Mouse (Mus musculus): ENCODE measurements around the gene Bivm. TPM values are rescaled to one million over a fixed set of nuclear protein-coding genes. Genes with fewer than 3 reads are reported as not detected.

Bivm gene
- total and polyA plus RNA-seq, 3 experiments = 4.8 to 70.1 (median 26.1) TPM

GRCm38 (mm10) chr1:44142747-44143146 is 24.0 kb downstream of the Bivm start:
- TF ChIP-seq POLR2AphosphoS5 (IDR thresholded peaks at IDR 0.05; ENCODE audit: insufficient replicate concordance, low read depth, low read length) = no peak
- TF ChIP-seq CTCF (IDR thresholded peaks at IDR 0.05; ENCODE audit: low read depth, low read length) = no peak
- TF ChIP-seq TAL1 (conservative IDR thresholded peaks at IDR 0.05; ENCODE audit: low read depth, low read length) = no peak
- TF ChIP-seq GATA1 (IDR thresholded peaks at IDR 0.05; ENCODE audit: borderline replicate concordance, low read length) = no peak
- TF ChIP-seq GATA2 (IDR thresholded peaks at IDR 0.05; ENCODE audit: borderline replicate concordance, low read depth, low read length) = no peak
- peaks cover 39% of the 10 kb centered on the region for H3K36me3 ChIP-seq (replicated peaks)
- no peaks in the 10 kb centered on the region for H3K9me3 ChIP-seq (replicated peaks)
- H3K27me3 ChIP-seq (ENCODE audit: insufficient read depth, low read length) = no peaks in the 10 kb centered on the region
- ATAC-seq (ENCODE audit: extremely low read depth, insufficient number of reproducible peaks, low FRiP score, poor library complexity, severe bottlenecking) (no peak), DNase-seq (ENCODE audit: low spot score) (no peak)
- peaks cover 10% of the 10 kb centered on the region for H3K4me1 ChIP-seq (ENCODE audit: insufficient read depth, low read depth, low read length)
- no peak overlapping the region for H3K4me3 ChIP-seq (ENCODE audit: low read depth, low read length)

- H3K9me3 ChIP-seq (replicated peaks) = no peaks in the 10 kb centered on the region
- no peaks in the 10 kb centered on the region for H3K27me3 ChIP-seq (ENCODE audit: insufficient read depth, low read length)
- DNase-seq (ENCODE audit: low spot score) (peak; percentile 88), ATAC-seq (ENCODE audit: extremely low read depth, insufficient number of reproducible peaks, low FRiP score, poor library complexity, severe bottlenecking) (peak; percentile 98)
- peak; percentile 52; the same call in 1 of the 2 replicates for TF ChIP-seq POLR2AphosphoS5 (IDR thresholded peaks at IDR 0.05; ENCODE audit: insufficient replicate concordance, low read depth, low read length)
- no peak for TF ChIP-seq CTCF (IDR thresholded peaks at IDR 0.05; ENCODE audit: low read depth, low read length)
- peaks cover 14% of the 10 kb centered on the region for H3K36me3 ChIP-seq (replicated peaks)
- H3K4me1 ChIP-seq (ENCODE audit: insufficient read depth, low read depth, low read length) = peaks cover 14% of the 10 kb centered on the region
- H3K4me3 ChIP-seq (ENCODE audit: low read depth, low read length) = peak within 1 kb of the TSS; percentile 93
Observed at GRCm38 (mm10) chr1:44147563-44148381, 29.0 kb downstream of the Bivm start, which contains the start of gene Ercc5. Ercc5 (plus strand) TSS chr1:44147744.

GRCm38 (mm10) chr1:44148706-44149105 is 29.9 kb downstream of the Bivm start:
- peak; percentile 22 for DNase-seq (ENCODE audit: low spot score)
- H3K4me3 ChIP-seq (ENCODE audit: low read depth, low read length) = peak overlapping the region; percentile 93
- no peaks in the 10 kb centered on the region for H3K9me3 ChIP-seq (replicated peaks)
- H3K36me3 ChIP-seq (replicated peaks) = peaks cover 9% of the 10 kb centered on the region
- TF ChIP-seq CTCF (IDR thresholded peaks at IDR 0.05; ENCODE audit: low read depth, low read length) = no peak
- no peak for TF ChIP-seq POLR2AphosphoS5 (IDR thresholded peaks at IDR 0.05; ENCODE audit: insufficient replicate concordance, low read depth, low read length)
- TF ChIP-seq GATA1 (IDR thresholded peaks at IDR 0.05; ENCODE audit: borderline replicate concordance, low read length) = no peak
- TF ChIP-seq TAL1 (conservative IDR thresholded peaks at IDR 0.05; ENCODE audit: low read depth, low read length) = no peak
- TF ChIP-seq GATA2 (IDR thresholded peaks at IDR 0.05; ENCODE audit: borderline replicate concordance, low read depth, low read length) = no peak
- H3K4me1 ChIP-seq (ENCODE audit: insufficient read depth, low read depth, low read length) = peaks cover 14% of the 10 kb centered on the region
- no peak for ATAC-seq (ENCODE audit: extremely low read depth, insufficient number of reproducible peaks, low FRiP score, poor library complexity, severe bottlenecking)
- no peaks in the 10 kb centered on the region for H3K27me3 ChIP-seq (ENCODE audit: insufficient read depth, low read length)

- Histone ChIP-seq H3K9me3 (replicated peaks) (no peaks in the 10 kb centered on the region), H3K4me1 (ENCODE audit: insufficient read depth, low read depth, low read length) (no peaks in the 10 kb centered on the region), H3K4me3 (ENCODE audit: low read depth, low read length) (no peak overlapping the region), H3K36me3 (replicated peaks) (peaks cover 46% of the 10 kb centered on the region), H3K27me3 (ENCODE audit: insufficient read depth, low read length) (no peaks in the 10 kb centered on the region)
- peak; percentile 54; the same call in 1 of the 2 replicates for ATAC-seq (ENCODE audit: extremely low read depth, insufficient number of reproducible peaks, low FRiP score, poor library complexity, severe bottlenecking)
- TF ChIP-seq GATA1 (IDR thresholded peaks at IDR 0.05; ENCODE audit: borderline replicate concordance, low read length) (no peak), CTCF (IDR thresholded peaks at IDR 0.05; ENCODE audit: low read depth, low read length) (0 out of 2 replicates have a peak, but pooled peaks have one; percentile 9)
- peak; percentile 3 for DNase-seq (ENCODE audit: low spot score)
Observed at GRCm38 (mm10) chr1:44155287-44155686, 36.5 kb downstream of the Bivm start.

- no peak for ATAC-seq (ENCODE audit: extremely low read depth, insufficient number of reproducible peaks, low FRiP score, poor library complexity, severe bottlenecking)
- no peak for TF ChIP-seq CTCF (IDR thresholded peaks at IDR 0.05; ENCODE audit: low read depth, low read length)
- no peak for TF ChIP-seq TAL1 (conservative IDR thresholded peaks at IDR 0.05; ENCODE audit: low read depth, low read length)
- TF ChIP-seq GATA2 (IDR thresholded peaks at IDR 0.05; ENCODE audit: borderline replicate concordance, low read depth, low read length) = no peak
- TF ChIP-seq GATA1 (IDR thresholded peaks at IDR 0.05; ENCODE audit: borderline replicate concordance, low read length) = no peak
- TF ChIP-seq POLR2AphosphoS5 (IDR thresholded peaks at IDR 0.05; ENCODE audit: insufficient replicate concordance, low read depth, low read length) = no peak
- no peaks in the 10 kb centered on the region for H3K4me1 ChIP-seq (ENCODE audit: insufficient read depth, low read depth, low read length)
- no peak overlapping the region for H3K4me3 ChIP-seq (ENCODE audit: low read depth, low read length)
- no peaks in the 10 kb centered on the region for H3K27me3 ChIP-seq (ENCODE audit: insufficient read depth, low read length)
- no peaks in the 10 kb centered on the region for H3K9me3 ChIP-seq (replicated peaks)
- H3K36me3 ChIP-seq (replicated peaks) = peaks cover 70% of the 10 kb centered on the region
- no peak for DNase-seq (ENCODE audit: low spot score)
Observed at GRCm38 (mm10) chr1:44158317-44158716, 39.6 kb downstream of the Bivm start.

- H3K27me3 ChIP-seq (ENCODE audit: insufficient read depth, low read length) = no peaks in the 10 kb centered on the region
- DNase-seq (ENCODE audit: low spot score) (no peak), ATAC-seq (ENCODE audit: extremely low read depth, insufficient number of reproducible peaks, low FRiP score, poor library complexity, severe bottlenecking) (no peak)
- no peaks in the 10 kb centered on the region for H3K4me1 ChIP-seq (ENCODE audit: insufficient read depth, low read depth, low read length)
- H3K9me3 ChIP-seq (replicated peaks) = no peaks in the 10 kb centered on the region
- peaks cover 85% of the 10 kb centered on the region for H3K36me3 ChIP-seq (replicated peaks)
- H3K4me3 ChIP-seq (ENCODE audit: low read depth, low read length) = no peak overlapping the region
- no peak for TF ChIP-seq GATA2 (IDR thresholded peaks at IDR 0.05; ENCODE audit: borderline replicate concordance, low read depth, low read length)
- TF ChIP-seq POLR2AphosphoS5 (IDR thresholded peaks at IDR 0.05; ENCODE audit: insufficient replicate concordance, low read depth, low read length) = no peak
- TF ChIP-seq GATA1 (IDR thresholded peaks at IDR 0.05; ENCODE audit: borderline replicate concordance, low read length) = no peak
- no peak for TF ChIP-seq TAL1 (conservative IDR thresholded peaks at IDR 0.05; ENCODE audit: low read depth, low read length)
- no peak for TF ChIP-seq CTCF (IDR thresholded peaks at IDR 0.05; ENCODE audit: low read depth, low read length)
Observed at GRCm38 (mm10) chr1:44161818-44162217, 43.1 kb downstream of the Bivm start.
